Mouse (Mus musculus) G1E (cell line): ENCODE results near the gene 1700012B09Rik. TPM values are rescaled to one million over a fixed set of nuclear protein-coding genes. Genes with fewer than 3 reads are reported as not detected.

Experiments used
- ATAC-seq: 2 replicates; pipeline ENCODE4 v1.8.0; 2016; ENCODE audit warnings: mild to moderate bottlenecking; ENCODE audit not compliant: insufficient number of reproducible peaks, poor library complexity, low FRiP score, severe bottlenecking; ENCODE audit errors: extremely low read depth
- DNase-seq: peaks from one replicate; pipeline ENCODE4 v3.0.0; 2012; ENCODE audit warnings: low spot score
- H3K27me3 ChIP-seq: 2 replicates; pipeline ENCODE4 v1.6.1; 2012; ENCODE audit warnings: mild to moderate bottlenecking, low read length, inconsistent platforms; ENCODE audit not compliant: insufficient read depth
- H3K36me3 ChIP-seq: replicated peaks from 2 replicates; pipeline ENCODE3; 2012; ENCODE audit warnings: mild to moderate bottlenecking, inconsistent platforms
- H3K4me1 ChIP-seq: 2 replicates; pipeline ENCODE4 v1.6.1; 2012; ENCODE audit warnings: low read depth, low read length, inconsistent platforms, mixed read lengths; ENCODE audit not compliant: insufficient read depth
- H3K4me3 ChIP-seq: 2 replicates; pipeline ENCODE4 v1.5.1; 2012; ENCODE audit warnings: low read depth, mild to moderate bottlenecking, inconsistent platforms, low read length, moderate library complexity, mixed read lengths
- H3K9me3 ChIP-seq: replicated peaks from 2 replicates; pipeline ENCODE4 v1.6.1; 2012; ENCODE audit warnings: inconsistent platforms
- CTCF ChIP-seq: IDR thresholded peaks from 2 replicates; pipeline ENCODE4 v1.5.1; 2012; ENCODE audit warnings: low read depth, low read length, inconsistent platforms, mixed read lengths
- GATA1 ChIP-seq: IDR thresholded peaks from 2 replicates; pipeline ENCODE4 v1.6.1; 2012; ENCODE audit warnings: borderline replicate concordance, low read length, inconsistent platforms, mixed read lengths
- GATA2 ChIP-seq: IDR thresholded peaks from 2 replicates; pipeline ENCODE4 v1.6.1; 2012; ENCODE audit warnings: low read depth, low read length, inconsistent platforms, borderline replicate concordance
- POLR2AphosphoS5 ChIP-seq: IDR thresholded peaks from 2 replicates; pipeline ENCODE4 v1.6.1; 2012; ENCODE audit warnings: low read depth, low read length, inconsistent platforms; ENCODE audit not compliant: insufficient replicate concordance
- TAL1 ChIP-seq: conservative IDR thresholded peaks from 2 replicates; pipeline ENCODE4 v1.6.1; 2012; ENCODE audit warnings: low read depth, low read length, inconsistent platforms, mixed read lengths
- polyA plus RNA-seq: library from polyadenylated mRNA; stranded (reverse); fragments of >175 nt; gene quantifications from 2 replicates; pipeline ENCODE4 v1.2.3, GENCODE M21; 2012
- total RNA-seq, 2 experiments: library from RNA; stranded (forward) in 1 of 2; stranded (reverse) in 1 of 2; fragments of 200-1000 nt in 1 of 2; fragments of >200 nt in 1 of 2; fragmentation: Nextera tagmentation in 1 of 2; gene quantifications; 2 replicates each; pipeline ENCODE4 v1.2.3; 2014 to 2017

The 1700012B09Rik gene
- total and polyA plus RNA-seq, 3 experiments, result not detected

GRCm38 (mm10) chr9:14739498-14740150, 31.2 kb downstream of the 1700012B09Rik start:
- no peaks in the 10 kb centered on the region for H3K9me3 ChIP-seq
- H3K4me3 ChIP-seq, result no peak overlapping the region
- DNase-seq (no peak), ATAC-seq (peak; percentile 49; the same call in 1 of the 2 replicates)
- H3K36me3 ChIP-seq, result peaks cover 8% of the 10 kb centered on the region
- H3K27me3 ChIP-seq, result peaks cover 2% of the 10 kb centered on the region; the same call in 1 of the 2 replicates
- TF ChIP-seq POLR2AphosphoS5 (no peak), TAL1 (no peak), GATA2 (no peak), CTCF (no peak), GATA1 (no peak)
- peaks cover 15% of the 10 kb centered on the region for H3K4me1 ChIP-seq

GRCm38 (mm10) chr9:14730941-14731541, 39.8 kb downstream of the 1700012B09Rik start:
- H3K36me3 ChIP-seq, result peaks cover 22% of the 10 kb centered on the region
- no peak for TF ChIP-seq CTCF
- TF ChIP-seq GATA2, result no peak
- TF ChIP-seq POLR2AphosphoS5, result no peak
- no peak for TF ChIP-seq TAL1
- no peak for TF ChIP-seq GATA1
- no peaks in the 10 kb centered on the region for H3K4me1 ChIP-seq
- 0 out of 2 replicates have a peak, but pooled peaks cover 3% of the 10 kb centered on the region for H3K27me3 ChIP-seq
- DNase-seq (no peak), ATAC-seq (no peak)
- H3K9me3 ChIP-seq, result no peaks in the 10 kb centered on the region
- H3K4me3 ChIP-seq, result no peak overlapping the region

GRCm38 (mm10) chr9:14728365-14728764, 42.5 kb downstream of the 1700012B09Rik start:
- no peak for TF ChIP-seq TAL1
- no peak for TF ChIP-seq CTCF
- no peak for TF ChIP-seq GATA1
- TF ChIP-seq GATA2, result no peak
- TF ChIP-seq POLR2AphosphoS5, result no peak
- Histone ChIP-seq H3K4me3 (no peak overlapping the region), H3K36me3 (peaks cover 28% of the 10 kb centered on the region), H3K27me3 (0 out of 2 replicates have a peak, but pooled peaks cover 3% of the 10 kb centered on the region), H3K9me3 (no peaks in the 10 kb centered on the region), H3K4me1 (no peaks in the 10 kb centered on the region)
- ATAC-seq (no peak), DNase-seq (no peak)

DNA sequence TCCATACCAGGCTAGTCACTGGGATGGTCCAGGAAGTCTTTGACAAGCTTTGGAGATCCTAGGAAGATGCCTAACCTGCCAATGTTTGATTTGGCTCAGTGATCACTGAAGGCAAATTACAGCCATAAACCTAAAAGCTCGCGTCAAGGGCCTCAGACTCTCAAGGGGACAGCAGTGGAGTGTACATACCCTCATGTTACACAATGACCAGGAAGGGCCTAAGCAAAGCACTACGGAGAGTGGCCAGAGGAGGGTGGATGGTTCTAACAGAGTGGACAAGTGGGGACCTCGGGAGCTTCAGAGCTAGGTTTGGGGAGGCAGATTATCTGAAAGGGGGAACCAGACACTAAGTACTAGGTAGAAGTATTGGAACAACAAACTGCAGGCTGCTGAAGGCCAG, 44.2 kb downstream of the 1700012B09Rik start:
- ATAC-seq (no peak), DNase-seq (no peak)
- H3K27me3 ChIP-seq, result 0 out of 2 replicates have a peak, but pooled peaks cover 3% of the 10 kb centered on the region
- no peaks in the 10 kb centered on the region for H3K4me1 ChIP-seq
- H3K9me3 ChIP-seq, result no peaks in the 10 kb centered on the region
- peaks cover 31% of the 10 kb centered on the region for H3K36me3 ChIP-seq
- no peak overlapping the region for H3K4me3 ChIP-seq
- TF ChIP-seq POLR2AphosphoS5 (no peak), GATA2 (no peak), GATA1 (no peak), TAL1 (no peak), CTCF (no peak)

GRCm38 (mm10) chr9:14726005-14726404, 44.8 kb downstream of the 1700012B09Rik start:
- Histone ChIP-seq H3K4me1 (no peaks in the 10 kb centered on the region), H3K36me3 (peaks cover 31% of the 10 kb centered on the region), H3K9me3 (no peaks in the 10 kb centered on the region), H3K4me3 (no peak overlapping the region), H3K27me3 (0 out of 2 replicates have a peak, but pooled peaks cover under 1% of the 10 kb centered on the region)
- no peak for DNase-seq
- no peak for TF ChIP-seq CTCF
- no peak for TF ChIP-seq GATA1
- no peak for TF ChIP-seq POLR2AphosphoS5
- TF ChIP-seq TAL1, result no peak
- no peak for TF ChIP-seq GATA2
- ATAC-seq, result no peak

DNA sequence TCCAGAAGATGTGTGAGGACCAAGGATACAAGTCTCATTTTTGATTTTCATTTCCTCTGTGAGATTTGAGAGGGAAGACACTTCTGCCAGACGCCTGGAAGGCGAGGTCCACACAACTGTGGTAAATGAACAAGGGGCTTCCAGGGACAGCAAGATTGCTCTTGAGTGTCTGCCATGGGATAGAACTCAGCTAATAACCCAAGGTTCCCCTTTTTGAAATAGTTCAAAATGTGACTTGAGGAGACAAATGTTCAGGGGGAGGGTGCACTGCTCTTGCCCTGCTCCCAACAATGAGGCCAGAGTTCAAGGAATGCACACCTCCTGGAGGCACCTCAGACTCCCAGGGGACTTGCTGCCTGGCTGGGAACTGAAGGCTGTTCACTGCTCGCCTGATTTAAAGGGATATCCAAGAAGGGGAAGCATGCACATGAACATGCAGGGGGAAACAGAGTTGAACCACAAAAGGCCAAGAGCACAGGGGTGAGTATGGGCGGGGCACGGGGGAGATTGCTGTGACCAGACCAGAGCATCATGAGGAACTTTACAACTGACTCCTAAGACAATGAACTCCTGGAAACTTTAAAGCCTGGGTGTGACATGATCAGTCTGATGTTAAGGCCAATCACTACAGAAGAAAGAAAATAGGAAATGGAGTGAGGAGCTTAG, 45.9 kb downstream of the 1700012B09Rik start:
- Histone ChIP-seq H3K4me1 (no peaks in the 10 kb centered on the region), H3K36me3 (peaks cover 31% of the 10 kb centered on the region), H3K27me3 (no peaks in the 10 kb centered on the region), H3K4me3 (no peak overlapping the region), H3K9me3 (no peaks in the 10 kb centered on the region)
- DNase-seq (no peak), ATAC-seq (no peak)
- TF ChIP-seq CTCF, result no peak
- TF ChIP-seq GATA1, result no peak
- no peak for TF ChIP-seq POLR2AphosphoS5
- TF ChIP-seq TAL1, result no peak
- TF ChIP-seq GATA2, result no peak
